Mouse (Mus musculus): ENCODE measurements around the gene Cfap97d1.

Cfap97d1 gene

DNA sequence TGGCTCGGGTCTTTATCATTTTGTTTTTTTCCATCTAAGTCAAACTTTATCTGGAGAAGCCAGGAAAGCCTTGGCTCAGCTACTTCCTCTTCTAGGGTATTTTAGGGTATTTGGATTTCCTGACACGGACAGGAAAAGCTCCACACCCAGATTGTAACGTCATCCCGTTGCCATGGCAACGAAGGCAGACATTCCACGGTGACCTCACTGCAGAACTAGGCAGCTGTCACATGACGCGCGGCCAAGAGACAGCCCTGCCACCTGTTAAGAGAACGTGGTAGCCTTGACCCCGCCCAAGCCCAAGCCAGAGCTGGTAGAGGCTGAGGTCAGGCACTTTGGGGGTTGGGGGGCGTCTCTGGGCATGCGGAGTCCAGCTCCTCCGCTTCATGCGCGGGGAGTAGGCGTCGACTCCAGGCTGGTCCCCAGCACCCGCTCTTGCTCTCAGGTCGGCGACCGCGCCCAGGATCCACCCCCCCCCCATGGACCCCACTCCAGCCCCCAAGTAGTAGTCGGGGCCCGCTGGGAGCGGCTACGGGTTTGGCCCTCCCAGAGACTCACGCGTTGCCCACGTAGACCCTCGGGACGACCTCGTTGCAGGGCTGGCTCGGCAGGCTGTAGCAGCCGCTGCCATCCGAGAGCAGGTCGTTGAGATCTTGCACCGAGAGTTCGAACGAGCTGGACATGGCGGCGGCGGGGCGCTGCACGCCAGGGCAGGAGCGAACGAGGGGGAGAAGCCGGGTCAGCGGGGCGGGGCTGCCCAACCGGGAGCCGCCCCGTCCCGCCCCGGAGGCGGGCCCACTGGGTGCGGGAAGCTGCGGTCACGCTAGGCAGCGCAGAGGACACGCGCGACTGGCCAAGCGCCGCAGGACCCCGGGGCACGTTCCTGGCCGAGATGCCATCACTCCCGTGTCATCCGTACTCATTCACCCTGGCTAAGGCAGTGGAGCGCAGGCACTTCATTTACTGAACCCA, at the start of gene Cfap97d1:
Gene Cfap97d1 (plus strand): TSS at position 226 of the 972 bp plus-strand sequence.
- in situ Hi-C loops (cut with MboI, MseI): no loop called here

GRCm38 (mm10) chr11:101935743-101936142, 48.3 kb upstream of the Cfap97d1 start:
- in situ Hi-C loops (cut with MboI, MseI): no loop called here

DNA sequence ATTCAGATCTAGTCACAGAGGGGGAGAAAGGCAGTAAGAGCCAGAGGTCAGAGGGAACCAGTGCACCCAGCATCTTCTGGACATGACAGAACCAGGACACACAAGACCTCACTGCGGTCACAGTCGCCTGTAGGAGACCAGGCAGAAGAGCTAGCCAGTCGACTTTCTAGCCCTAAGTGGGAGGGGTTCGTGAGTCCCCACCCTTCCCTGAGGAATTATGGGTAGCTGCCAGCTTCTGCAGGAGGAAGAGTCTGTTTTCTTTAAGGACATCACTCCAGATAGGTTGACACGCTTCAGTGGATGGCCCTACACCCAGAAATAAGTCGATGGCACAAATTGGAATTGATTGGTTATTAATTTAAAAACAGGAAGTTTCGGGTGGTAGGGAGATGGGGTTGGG, 47.7 kb upstream of the Cfap97d1 start:
- in situ Hi-C loops (cut with MboI, MseI): no loop called here

DNA sequence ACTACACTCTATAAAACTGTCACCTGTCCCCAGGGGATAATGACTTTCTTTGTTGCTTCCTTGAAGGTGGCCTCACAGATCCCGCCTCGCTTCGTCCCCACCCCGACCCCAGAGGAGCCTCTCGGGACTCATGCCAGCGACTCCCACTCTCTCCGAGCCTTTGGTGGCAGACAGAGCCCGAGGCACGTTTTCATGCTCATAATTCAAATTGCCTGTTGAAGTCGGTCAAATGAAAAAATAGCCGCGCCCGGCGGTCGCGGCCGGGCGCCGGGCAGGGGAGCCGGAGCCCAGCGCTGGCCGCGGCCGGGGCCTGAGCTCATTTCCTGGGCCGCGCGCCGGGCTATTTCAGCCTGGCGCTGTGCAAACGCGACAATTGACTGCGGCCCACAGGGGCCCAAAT, 47.0 kb upstream of the Cfap97d1 start:
- in situ Hi-C loops (cut with MboI, MseI): no loop called here

- in situ Hi-C loops (cut with MboI, MseI): no loop called here
Measured at GRCm38 (mm10) chr11:101943055-101943454, 41.0 kb upstream of the Cfap97d1 start.

GRCm38 (mm10) chr11:101946525-101946924, 37.6 kb upstream of the Cfap97d1 start:
- in situ Hi-C loops (cut with MboI, MseI): no loop called here

- in situ Hi-C loops (cut with MboI, MseI): no loop called here
Measured at GRCm38 (mm10) chr11:101950021-101950420, 34.1 kb upstream of the Cfap97d1 start.

DNA sequence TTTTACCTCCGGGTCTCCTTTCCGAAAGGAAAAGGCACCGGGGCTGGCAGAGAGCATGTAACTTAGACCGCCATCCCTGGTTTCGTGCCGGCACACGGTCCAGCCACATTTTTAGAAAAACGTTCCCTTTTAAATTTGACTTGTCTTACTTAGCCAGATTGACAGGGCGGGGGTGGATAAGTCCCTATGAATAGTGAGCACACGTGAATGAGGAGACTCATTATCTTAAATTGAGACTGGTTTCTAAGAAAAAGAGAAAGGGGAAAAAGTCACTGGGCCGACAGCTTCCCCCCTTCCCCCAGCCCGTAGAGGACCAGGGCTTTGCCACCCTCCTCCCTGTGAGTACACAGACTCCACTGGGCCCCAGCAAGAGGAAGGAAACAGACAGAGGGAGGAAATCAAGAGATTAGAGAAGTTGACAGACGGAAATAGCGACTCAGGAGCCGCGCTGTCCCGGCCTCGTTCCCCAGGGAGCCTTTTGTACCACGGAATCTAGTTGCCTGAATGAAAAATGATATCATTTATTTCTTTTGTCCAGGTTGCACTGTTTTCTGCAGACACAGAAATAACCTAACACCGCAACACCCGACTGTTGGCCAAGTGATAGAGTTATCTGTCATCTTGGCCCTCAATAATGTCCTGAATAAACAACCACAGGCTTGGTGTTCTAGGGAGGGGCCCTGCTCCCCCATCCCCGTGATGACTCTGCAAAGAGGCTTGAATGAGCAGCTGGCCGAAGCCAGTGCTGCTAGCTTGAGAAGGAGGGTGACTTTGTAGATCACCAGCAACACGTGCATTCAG, 31.3 kb upstream of the Cfap97d1 start:
- in situ Hi-C loops (cut with MboI, MseI): no loop called here

DNA sequence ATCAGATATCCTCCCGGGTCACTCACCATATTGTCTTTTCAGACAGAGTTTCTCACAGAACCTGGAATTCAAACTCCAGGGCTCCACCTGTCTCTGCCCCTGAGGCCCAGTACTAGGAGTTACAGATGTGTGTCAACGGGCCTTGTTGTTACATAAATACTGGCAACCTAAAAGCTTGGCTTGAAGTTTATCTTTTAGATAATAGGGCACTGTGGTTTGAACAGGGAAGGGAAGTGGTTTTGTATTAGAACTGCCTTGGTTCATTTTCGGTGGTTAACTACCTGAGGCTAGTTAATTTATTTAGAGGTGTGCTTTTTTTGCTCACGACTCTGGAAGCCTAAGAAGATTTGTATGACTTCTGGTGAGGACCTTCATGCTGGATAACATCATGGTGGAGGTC, 30.6 kb upstream of the Cfap97d1 start:
- in situ Hi-C loops (cut with MboI, MseI): no loop called here

- in situ Hi-C loops (cut with MboI, MseI): no loop called here
Measured at GRCm38 (mm10) chr11:101957476-101957875, 26.6 kb upstream of the Cfap97d1 start.

- in situ Hi-C loops (cut with MboI, MseI): no loop called here
Measured at GRCm38 (mm10) chr11:101963043-101963442, 21.0 kb upstream of the Cfap97d1 start.

DNA sequence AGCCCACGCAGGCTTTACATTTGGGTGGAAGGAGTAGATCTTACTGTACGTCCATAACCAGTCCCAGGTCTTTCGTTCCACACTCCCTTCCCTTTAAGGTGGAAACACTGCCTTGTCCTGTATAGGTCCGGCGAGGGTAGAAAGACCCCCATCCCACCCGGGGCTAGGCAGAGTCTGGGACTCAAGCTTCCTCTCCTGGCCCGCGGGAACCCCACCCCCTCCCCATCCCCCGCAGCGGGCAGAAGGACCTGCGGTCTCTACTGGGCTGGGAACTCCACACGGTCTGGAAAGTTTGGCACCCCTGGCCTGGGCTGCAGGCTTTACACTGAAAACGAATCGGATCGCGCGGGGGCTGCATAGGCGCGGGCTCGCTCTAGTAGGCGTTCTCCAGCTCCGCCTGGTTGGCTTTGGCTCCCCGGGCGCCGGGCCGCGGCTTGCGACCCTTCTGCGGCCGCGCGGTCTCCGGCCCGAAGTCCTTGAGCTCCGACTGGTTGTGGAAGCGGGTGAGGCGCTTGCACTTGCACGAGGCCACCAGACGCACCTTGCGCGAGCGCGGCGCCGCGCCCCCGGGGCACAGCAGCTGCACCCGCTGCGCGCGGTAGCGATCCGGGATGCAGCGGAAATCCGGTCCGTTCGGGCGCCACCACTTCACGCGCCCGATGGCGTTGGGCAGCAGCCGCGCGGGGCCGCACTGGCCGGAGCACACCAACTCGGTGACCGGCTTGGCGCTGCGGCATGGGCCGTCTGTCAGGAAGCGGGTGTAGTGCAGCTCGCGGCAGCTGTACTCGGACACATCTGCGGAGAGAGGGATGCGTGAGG, 20.4 kb upstream of the Cfap97d1 start:
- in situ Hi-C loops (cut with MboI, MseI): no loop called here

GRCm38 (mm10) chr11:101964647-101965046, 19.4 kb upstream of the Cfap97d1 start:
- in situ Hi-C loops (cut with MboI, MseI): loop anchor here (5.0 kb wide), 1 partner anchor 42 kb away; no protein-coding TSS in a partner anchor

DNA sequence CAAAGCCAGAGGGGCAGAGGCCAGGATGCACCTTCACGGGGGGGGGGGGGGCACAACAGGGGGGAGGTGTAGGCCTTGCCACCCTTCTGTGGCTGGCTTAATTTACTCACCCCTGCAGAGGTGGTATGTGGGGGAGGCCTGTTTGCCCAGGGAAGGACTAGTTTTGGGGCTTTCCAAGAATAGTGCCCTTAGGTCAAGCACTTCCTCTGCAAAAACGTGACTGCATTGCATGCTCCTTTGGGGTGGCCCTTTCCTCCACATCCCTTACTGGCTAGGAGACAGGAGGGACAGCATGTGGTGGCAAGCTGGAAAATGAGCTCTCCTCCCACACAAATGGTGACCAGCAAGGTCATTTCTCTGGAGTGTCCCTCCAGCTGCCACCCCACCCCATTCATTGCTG, 18.5 kb upstream of the Cfap97d1 start:
- in situ Hi-C loops (cut with MboI, MseI): loop anchor here (5.0 kb wide), 1 partner anchor 43 kb away; no protein-coding TSS in a partner anchor

GRCm38 (mm10) chr11:101966965-101967614, 17.0 kb upstream of the Cfap97d1 start, which contains the start of gene Sost:
Sost (minus strand) TSS chr11:101967015.
- in situ Hi-C loops (cut with MboI, MseI): loop anchor here (5.0 kb wide), 1 partner anchor 45 kb away; no protein-coding TSS in a partner anchor

GRCm38 (mm10) chr11:101968311-101968710, 15.8 kb upstream of the Cfap97d1 start:
- in situ Hi-C loops (cut with MboI, MseI): loop anchor here (5.0 kb wide), 1 partner anchor 46 kb away; no protein-coding TSS in a partner anchor

GRCm38 (mm10) chr11:101968791-101969190, 15.3 kb upstream of the Cfap97d1 start:
- in situ Hi-C loops (cut with MboI, MseI): loop anchor here (5.0 kb wide), 1 partner anchor 46 kb away; no protein-coding TSS in a partner anchor

DNA sequence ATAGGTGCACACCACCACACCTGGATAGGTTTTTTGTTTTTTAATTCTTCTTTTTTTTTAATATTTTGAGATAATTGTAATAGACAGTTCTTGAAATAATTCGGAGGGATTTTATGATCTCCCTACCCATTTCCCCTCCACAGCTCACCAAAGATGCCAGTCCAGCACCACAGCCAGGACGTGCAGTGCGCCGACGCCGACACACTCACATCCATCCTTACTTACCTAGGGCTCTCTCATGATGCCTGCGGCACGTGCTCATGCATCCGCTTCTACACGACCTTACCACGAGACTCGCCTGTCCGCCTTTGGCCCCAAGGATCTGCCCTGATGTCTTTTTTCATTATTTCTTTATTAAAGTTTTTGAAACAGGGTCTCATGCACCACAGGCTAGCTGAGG, 14.2 kb upstream of the Cfap97d1 start:
- in situ Hi-C loops (cut with MboI, MseI): loop anchor here (5.0 kb wide), 2 partner anchors 48 to 143 kb away; no protein-coding TSS in a partner anchor

- in situ Hi-C loops (cut with MboI, MseI): loop anchor here (5.0 kb wide), 1 partner anchor 144 kb away; no protein-coding TSS in a partner anchor
Measured at GRCm38 (mm10) chr11:101971410-101971809, 12.7 kb upstream of the Cfap97d1 start.

DNA sequence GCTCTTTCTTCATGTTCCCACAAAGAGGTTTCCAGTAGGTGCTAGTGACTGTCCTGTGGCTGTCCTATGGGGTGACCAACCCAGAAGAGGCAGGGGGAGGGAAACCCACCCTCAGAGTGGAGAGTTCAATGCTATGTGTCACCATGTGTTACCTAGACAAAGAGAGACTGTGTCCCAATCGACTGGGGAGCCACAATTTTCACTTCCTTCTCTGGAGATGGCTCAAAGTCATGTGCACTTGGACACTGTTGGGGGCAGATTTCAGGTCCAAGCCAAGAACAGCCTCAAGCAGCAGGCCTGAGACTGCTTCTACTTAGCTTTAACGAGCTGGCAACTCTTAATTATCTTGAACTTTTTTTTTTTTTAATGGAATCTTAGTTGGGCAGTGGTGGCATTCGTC, 12.0 kb upstream of the Cfap97d1 start:
- in situ Hi-C loops (cut with MboI, MseI): loop anchor here (5.0 kb wide), 1 partner anchor 145 kb away; no protein-coding TSS in a partner anchor
